Mouse (Mus musculus) bone marrow macrophage, adult 2 months (primary cell): ENCODE results near the gene Paqr4.

Experiments used
- CTCF ChIP-seq: IDR thresholded peaks from 2 replicates; pipeline ENCODE4 v1.5.1; 2012; ENCODE audit warnings: low read depth, mild to moderate bottlenecking, low read length, moderate library complexity
- POLR2A ChIP-seq: IDR thresholded peaks from 2 replicates; pipeline ENCODE4 v1.6.1; 2012; ENCODE audit warnings: mild to moderate bottlenecking, low read depth, low read length, borderline replicate concordance

- TF ChIP-seq CTCF (no peak), POLR2A (no peak)
Observed at GRCm38 (mm10) chr17:23758801-23759200, 18.1 kb upstream of the Paqr4 start.
